Mouse (Mus musculus) stomach, embryonic 15.5 days (tissue): Measurements from ENCODE around the gene Ttll10. TPM values are rescaled to one million over a fixed set of nuclear protein-coding genes. Genes with fewer than 3 reads are reported as not detected.
A peak's percentile ranks its signal among the peaks of the same experiment; 100 is the strongest.

Experiments
- microRNA counts: library from miRNA; unstranded; fragments of <30 nt; microRNA quantifications from one replicate; lab custom pipeline; 2016
- microRNA-seq: library from miRNA; unstranded; fragments of <30 nt; microRNA quantifications from one replicate; pipeline ENCODE4, GENCODE M21; 2016
- polyA plus RNA-seq: library from polyadenylated mRNA; unstranded; fragments of >200 nt; fragmentation: Nextera tagmentation; extraction: Ambion mirVana; gene quantifications from 2 replicates; pipeline ENCODE4 v1.2.1, GENCODE M21; 2015

Ttll10 gene
- polyA plus RNA-seq, 1 experiment from 2014 or later, result 4.1 TPM

MicroRNAs within 50 kb of the gene (microRNA counts, 519-probe panel; counts per million panel counts)
- microRNA mmu-miR-200a (lab: Ali Mortazavi, UCI) (3,246 counts per million, percentile 82 among the panel's probes with 10 or more counts), microRNA mmu-miR-200b (lab: Ali Mortazavi, UCI) (3,718 counts per million, percentile 93 among the panel's probes with 10 or more counts), microRNA mmu-miR-429 (lab: Ali Mortazavi, UCI) (4,056 counts per million, percentile 95 among the panel's probes with 10 or more counts)

Small RNA genes within 50 kb of the gene (microRNA-seq; reads per million reads assigned to microRNA genes)
- gene Mir200a (1,467 reads per million, percentile 78 among the genes with 10 or more reads in this experiment), gene Mir200b (8,711 reads per million, percentile 93 among the genes with 10 or more reads in this experiment), gene Mir429 (24,459 reads per million, percentile 97 among the genes with 10 or more reads in this experiment)

Other genes with a start within 250 kb of the Ttll10 start
- gene Ccnl2, start 246.9 kb downstream of the Ttll10 start, polyA plus RNA-seq, result 166 and 167 TPM in 2 replicates
- gene Aurkaip1, start 228.1 kb downstream of the Ttll10 start, polyA plus RNA-seq, result 138 and 157 TPM in 2 replicates
- 110 and 121 TPM in 2 replicates for gene Mxra8, start 219.7 kb downstream of the Ttll10 start, polyA plus RNA-seq
- 13.7 and 16.0 TPM in 2 replicates for gene Dvl1, start 212.0 kb downstream of the Ttll10 start, polyA plus RNA-seq
- gene Tas1r3, start 196.1 kb downstream of the Ttll10 start, polyA plus RNA-seq, result 0.30 and 0.50 TPM in 2 replicates
- gene Cptp, start 190.0 kb downstream of the Ttll10 start, polyA plus RNA-seq, result 14.7 and 15.7 TPM in 2 replicates
- gene Ints11, start 189.9 kb downstream of the Ttll10 start, polyA plus RNA-seq, result 59.7 and 60.7 TPM in 2 replicates
- 51.2 and 51.9 TPM in 2 replicates for gene Pusl1, start 167.6 kb downstream of the Ttll10 start, polyA plus RNA-seq
- 17.0 and 17.5 TPM in 2 replicates for gene Acap3, start 167.6 kb downstream of the Ttll10 start, polyA plus RNA-seq
- gene Ube2j2, start 115.6 kb downstream of the Ttll10 start, polyA plus RNA-seq, result 100 and 102 TPM in 2 replicates
- 46.2 and 49.1 TPM in 2 replicates for gene C1qtnf12, start 97.1 kb downstream of the Ttll10 start, polyA plus RNA-seq
- gene B3galt6, start 66.8 kb downstream of the Ttll10 start, polyA plus RNA-seq, result 14.4 and 14.6 TPM in 2 replicates
- gene Sdf4, start 66.5 kb downstream of the Ttll10 start, polyA plus RNA-seq, result 154 and 168 TPM in 2 replicates
- gene Tnfrsf4, start 45.6 kb downstream of the Ttll10 start, polyA plus RNA-seq, result 0.64 and 1.1 TPM in 2 replicates
- gene Tnfrsf18, start 33.2 kb downstream of the Ttll10 start, polyA plus RNA-seq, result 2.3 and 2.5 TPM in 2 replicates
- gene 9430015G10Rik, start 50.6 kb upstream of the Ttll10 start, polyA plus RNA-seq, result 27.3 and 29.9 TPM in 2 replicates
- 0.39 and 0.44 TPM in 2 replicates for gene Rnf223, start 71.1 kb upstream of the Ttll10 start, polyA plus RNA-seq
- gene Agrn, start 138.1 kb upstream of the Ttll10 start, polyA plus RNA-seq, result 61.7 and 67.8 TPM in 2 replicates
- 3.2 and 4.8 TPM in 2 replicates for gene Isg15, start 141.4 kb upstream of the Ttll10 start, polyA plus RNA-seq
- gene AW011738, start 143.9 kb upstream of the Ttll10 start, polyA plus RNA-seq, result 3.0 TPM in 2 replicates
- 0.61 and 0.99 TPM in 2 replicates for gene Perm1, start 156.5 kb upstream of the Ttll10 start, polyA plus RNA-seq
- gene Plekhn1, start 175.4 kb upstream of the Ttll10 start, polyA plus RNA-seq, result 20.0 and 22.1 TPM in 2 replicates
- gene Noc2l, start 176.6 kb upstream of the Ttll10 start, polyA plus RNA-seq, result 72.0 and 75.3 TPM in 2 replicates
- 1.2 and 3.1 TPM in 2 replicates for gene Samd11, start 196.2 kb upstream of the Ttll10 start, polyA plus RNA-seq